Mouse (Mus musculus): ENCODE results near the gene Man2a2. TPM values are rescaled to one million over a fixed set of nuclear protein-coding genes. Genes with fewer than 3 reads are reported as not detected.

Gene Man2a2
- polyA plus RNA-seq, 1 experiment from 2014 or later, result 16.6 TPM

GRCm38 (mm10) chr7:80373850-80374249, 2.7 kb upstream of the Man2a2 start:
- no peak overlapping the region for H3K27ac ChIP-seq (ENCODE audit: low read length)
- peaks cover 19% of the 10 kb centered on the region for H3K4me1 ChIP-seq (ENCODE audit: insufficient read depth, low read length)
- H3K9me3 ChIP-seq (ENCODE audit: low read length), result no peaks in the 10 kb centered on the region
- WGBS, result 85% methylated on average over 12 of the region's 12 CpGs
- H3K27me3 ChIP-seq (ENCODE audit: insufficient read depth, low read length), result no peaks in the 10 kb centered on the region
- H3K4me2 ChIP-seq (replicated peaks; ENCODE audit: low read depth, low read length), result no peak overlapping the region
- ATAC-seq (ENCODE audit: low FRiP score, low TSS enrichment), result no peak
- H3K4me3 ChIP-seq (ENCODE audit: low read length), result no peak overlapping the region
- 0 out of 2 replicates have a peak, but pooled peaks cover 3% of the 10 kb centered on the region for H3K36me3 ChIP-seq (ENCODE audit: insufficient read depth, low read length)
- no peak overlapping the region for H3K9ac ChIP-seq (replicated peaks; ENCODE audit: low read length)

GRCm38 (mm10) chr7:80373352-80373751, 2.2 kb upstream of the Man2a2 start:
- H3K9ac ChIP-seq (replicated peaks; ENCODE audit: low read length), result no peak overlapping the region
- no peaks in the 10 kb centered on the region for H3K36me3 ChIP-seq (ENCODE audit: insufficient read depth, low read length)
- H3K4me3 ChIP-seq (ENCODE audit: low read length), result no peak overlapping the region
- no peaks in the 10 kb centered on the region for H3K9me3 ChIP-seq (ENCODE audit: low read length)
- H3K27me3 ChIP-seq (ENCODE audit: insufficient read depth, low read length), result no peaks in the 10 kb centered on the region
- no peak overlapping the region for H3K27ac ChIP-seq (ENCODE audit: low read length)
- no peak overlapping the region for H3K4me2 ChIP-seq (replicated peaks; ENCODE audit: low read depth, low read length)
- peaks cover 24% of the 10 kb centered on the region for H3K4me1 ChIP-seq (ENCODE audit: insufficient read depth, low read length)
- WGBS, result 76% methylated on average over 4 of the region's 4 CpGs
- ATAC-seq (ENCODE audit: low FRiP score, low TSS enrichment), result no peak

DNA sequence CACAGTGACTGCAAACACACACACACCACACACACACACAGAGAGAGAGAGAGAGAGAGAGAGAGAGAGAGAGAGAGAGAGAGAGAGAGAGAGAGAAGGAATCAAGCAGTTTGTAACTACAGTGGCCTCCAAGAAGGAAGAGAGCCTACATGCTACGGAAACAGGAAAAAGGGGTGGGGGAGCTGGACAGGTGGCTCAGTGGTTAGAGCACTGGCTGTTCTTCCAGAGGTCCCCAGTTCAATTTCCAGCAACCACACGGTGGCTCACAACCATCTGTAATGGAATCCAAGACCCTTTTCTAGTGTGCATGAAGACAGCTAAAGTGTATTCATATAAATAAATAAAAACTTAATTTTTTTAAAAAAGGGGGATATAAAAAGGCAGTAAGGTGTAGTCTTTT, 1.5 kb upstream of the Man2a2 start:
- Histone ChIP-seq H3K9me3 (ENCODE audit: low read length) (no peaks in the 10 kb centered on the region), H3K4me3 (ENCODE audit: low read length) (no peak overlapping the region), H3K27ac (ENCODE audit: low read length) (no peak overlapping the region), H3K4me1 (ENCODE audit: insufficient read depth, low read length) (peaks cover 26% of the 10 kb centered on the region), H3K4me2 (replicated peaks; ENCODE audit: low read depth, low read length) (no peak overlapping the region), H3K36me3 (ENCODE audit: insufficient read depth, low read length) (peaks cover 6% of the 10 kb centered on the region; the same call in 1 of the 2 replicates), H3K27me3 (ENCODE audit: insufficient read depth, low read length) (no peaks in the 10 kb centered on the region), H3K9ac (replicated peaks; ENCODE audit: low read length) (no peak overlapping the region)
- WGBS, result 58% methylated on average over 2 of the region's 2 CpGs
- no peak for ATAC-seq (ENCODE audit: low FRiP score, low TSS enrichment)

DNA sequence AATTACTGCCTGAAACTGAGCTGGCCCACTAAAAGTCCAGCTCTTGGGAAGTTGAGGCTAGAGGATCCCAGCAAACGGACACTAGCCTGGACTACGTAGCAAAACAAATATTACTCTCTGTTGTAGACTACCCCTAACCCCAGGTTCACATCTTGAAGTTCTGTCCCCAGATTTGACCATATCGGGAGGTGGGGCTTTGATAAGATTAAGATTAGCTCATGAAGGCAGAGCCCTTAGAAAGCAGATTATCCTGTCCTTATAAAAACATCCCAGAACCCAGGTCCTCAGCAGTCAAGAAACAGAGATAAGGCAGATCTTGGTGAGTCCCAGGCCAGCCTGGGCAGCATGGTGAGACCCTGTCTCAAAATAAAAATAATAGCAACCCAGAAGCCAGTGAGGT, 991 bp upstream of the Man2a2 start:
- Histone ChIP-seq H3K36me3 (ENCODE audit: insufficient read depth, low read length) (peaks cover 9% of the 10 kb centered on the region; the same call in 1 of the 2 replicates), H3K27me3 (ENCODE audit: insufficient read depth, low read length) (no peaks in the 10 kb centered on the region), H3K4me1 (ENCODE audit: insufficient read depth, low read length) (peaks cover 26% of the 10 kb centered on the region), H3K27ac (ENCODE audit: low read length) (no peak overlapping the region), H3K9me3 (ENCODE audit: low read length) (no peaks in the 10 kb centered on the region), H3K4me2 (replicated peaks; ENCODE audit: low read depth, low read length) (no peak overlapping the region), H3K9ac (replicated peaks; ENCODE audit: low read length) (no peak overlapping the region), H3K4me3 (ENCODE audit: low read length) (no peak overlapping the region)
- ATAC-seq (ENCODE audit: low FRiP score, low TSS enrichment), result no peak
- 90% methylated on average over 3 of the region's 3 CpGs for WGBS

DNA sequence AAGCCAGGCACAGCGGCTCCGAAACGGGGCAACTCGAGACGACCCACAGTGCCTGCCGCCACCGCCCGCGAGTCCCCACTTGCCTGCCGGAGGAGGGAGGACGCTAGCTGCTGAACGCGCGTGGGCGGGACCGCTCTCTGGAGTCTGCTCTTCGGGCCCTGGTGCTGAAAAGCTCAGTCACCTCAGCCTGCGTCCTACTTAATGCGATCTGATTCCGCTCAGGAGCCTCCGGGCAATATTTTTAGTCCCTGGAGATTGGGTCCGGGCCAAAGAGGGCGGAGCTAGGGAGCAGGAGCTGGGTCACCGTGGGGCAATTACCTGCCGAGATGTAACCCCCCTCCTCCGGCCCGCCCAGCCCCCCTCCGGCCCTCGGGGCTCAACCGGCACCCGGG, 530 bp downstream of the Man2a2 start:
- H3K4me2 ChIP-seq (replicated peaks; ENCODE audit: low read depth, low read length), result peak overlapping the region; percentile 75
- WGBS, result 0% methylated on average over 31 of the region's 31 CpGs
- ATAC-seq (ENCODE audit: low FRiP score, low TSS enrichment), result peak; percentile 47

GRCm38 (mm10) chr7:80369967-80370431, 1.2 kb downstream of the Man2a2 start:
- Histone ChIP-seq H3K9me3 (ENCODE audit: low read length) (no peaks in the 10 kb centered on the region), H3K9ac (replicated peaks; ENCODE audit: low read length) (peak overlapping the region; percentile 87), H3K27ac (ENCODE audit: low read length) (peak overlapping the region; percentile 87), H3K27me3 (ENCODE audit: insufficient read depth, low read length) (no peaks in the 10 kb centered on the region), H3K4me3 (ENCODE audit: low read length) (peak overlapping the region; percentile 80), H3K4me1 (ENCODE audit: insufficient read depth, low read length) (peaks cover 26% of the 10 kb centered on the region), H3K36me3 (ENCODE audit: insufficient read depth, low read length) (peaks cover 25% of the 10 kb centered on the region; the same call in 1 of the 2 replicates), H3K4me2 (replicated peaks; ENCODE audit: low read depth, low read length) (peak overlapping the region; percentile 75)
- ATAC-seq (ENCODE audit: low FRiP score, low TSS enrichment), result peak; percentile 18; the same call in 1 of the 2 replicates
- 28% methylated on average over 4 of the region's 4 CpGs for WGBS

More for the DNA sequence above, 530 bp downstream of the Man2a2 start:
- Histone ChIP-seq H3K27me3 (ENCODE audit: insufficient read depth, low read length) (no peaks in the 10 kb centered on the region), H3K36me3 (ENCODE audit: insufficient read depth, low read length) (peaks cover 24% of the 10 kb centered on the region; the same call in 1 of the 2 replicates), H3K9ac (replicated peaks; ENCODE audit: low read length) (peak overlapping the region; percentile 87), H3K27ac (ENCODE audit: low read length) (peak overlapping the region; percentile 87), H3K4me3 (ENCODE audit: low read length) (peak overlapping the region; percentile 80), H3K9me3 (ENCODE audit: low read length) (no peaks in the 10 kb centered on the region), H3K4me1 (ENCODE audit: insufficient read depth, low read length) (peaks cover 26% of the 10 kb centered on the region)

GRCm38 (mm10) chr7:80369461-80369860, 1.7 kb downstream of the Man2a2 start:
- 55% methylated on average over 5 of the region's 5 CpGs for WGBS

DNA sequence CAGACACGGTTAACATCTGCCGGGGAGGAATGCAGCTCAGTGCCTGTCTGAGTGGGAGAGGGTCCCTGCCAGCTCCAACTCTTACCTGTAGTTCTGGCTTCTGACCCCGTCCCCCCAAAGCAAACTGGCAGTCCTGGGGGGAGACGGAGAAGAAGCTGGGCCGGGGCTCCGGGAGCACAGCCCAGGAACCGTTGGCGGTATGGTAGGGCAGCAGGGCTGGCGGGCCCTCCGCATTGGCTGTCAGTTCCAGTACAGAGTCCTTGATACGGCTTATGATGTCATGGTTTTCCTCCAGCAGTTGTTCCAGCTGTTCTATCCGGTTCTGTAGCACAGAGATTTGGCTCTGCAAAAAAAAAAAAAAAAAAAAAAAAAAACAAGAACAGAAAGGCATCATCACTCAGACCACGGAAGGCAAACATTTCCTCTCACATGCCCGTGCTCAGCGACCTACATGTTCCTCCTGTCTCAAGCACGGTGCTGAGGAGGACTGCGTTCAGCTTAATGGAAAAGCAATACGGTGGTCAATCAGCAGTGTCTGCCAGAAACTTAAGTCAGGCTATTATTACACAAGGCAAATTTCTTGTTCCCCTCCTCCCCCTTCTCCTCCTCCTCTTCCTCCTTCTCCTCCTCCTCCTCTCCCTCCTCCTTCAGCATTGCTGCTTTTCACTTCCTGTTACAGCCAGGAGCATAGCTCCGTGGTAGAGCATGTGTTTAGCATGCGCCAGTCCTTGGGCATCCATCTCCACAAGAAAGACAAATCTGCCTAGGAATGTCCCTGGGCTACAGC, 2.3 kb downstream of the Man2a2 start:
- no peak for ATAC-seq (ENCODE audit: low FRiP score, low TSS enrichment)
- peaks cover 33% of the 10 kb centered on the region for H3K36me3 ChIP-seq (ENCODE audit: insufficient read depth, low read length)
- peaks cover 26% of the 10 kb centered on the region for H3K4me1 ChIP-seq (ENCODE audit: insufficient read depth, low read length)
- 63% methylated on average over 20 of the region's 20 CpGs for WGBS
- no peaks in the 10 kb centered on the region for H3K9me3 ChIP-seq (ENCODE audit: low read length)
- H3K27ac ChIP-seq (ENCODE audit: low read length), result no peak overlapping the region
- H3K9ac ChIP-seq (replicated peaks; ENCODE audit: low read length), result no peak overlapping the region
- H3K27me3 ChIP-seq (ENCODE audit: insufficient read depth, low read length), result no peaks in the 10 kb centered on the region
- peak overlapping the region; percentile 75; the same call in 1 of the 2 replicates for H3K4me2 ChIP-seq (replicated peaks; ENCODE audit: low read depth, low read length)
- no peak overlapping the region for H3K4me3 ChIP-seq (ENCODE audit: low read length)

More at GRCm38 (mm10) chr7:80369461-80369860, 1.7 kb downstream of the Man2a2 start:
- Histone ChIP-seq H3K27me3 (ENCODE audit: insufficient read depth, low read length) (no peaks in the 10 kb centered on the region), H3K4me2 (replicated peaks; ENCODE audit: low read depth, low read length) (peak overlapping the region; percentile 75), H3K4me3 (ENCODE audit: low read length) (peak overlapping the region; percentile 80; the same call in 1 of the 2 replicates), H3K4me1 (ENCODE audit: insufficient read depth, low read length) (peaks cover 26% of the 10 kb centered on the region), H3K9ac (replicated peaks; ENCODE audit: low read length) (no peak overlapping the region), H3K36me3 (ENCODE audit: insufficient read depth, low read length) (peaks cover 28% of the 10 kb centered on the region), H3K27ac (ENCODE audit: low read length) (0 out of 2 replicates have a peak overlapping the region, but pooled peaks have one; percentile 27), H3K9me3 (ENCODE audit: low read length) (no peaks in the 10 kb centered on the region)
- ATAC-seq (ENCODE audit: low FRiP score, low TSS enrichment), result no peak

DNA sequence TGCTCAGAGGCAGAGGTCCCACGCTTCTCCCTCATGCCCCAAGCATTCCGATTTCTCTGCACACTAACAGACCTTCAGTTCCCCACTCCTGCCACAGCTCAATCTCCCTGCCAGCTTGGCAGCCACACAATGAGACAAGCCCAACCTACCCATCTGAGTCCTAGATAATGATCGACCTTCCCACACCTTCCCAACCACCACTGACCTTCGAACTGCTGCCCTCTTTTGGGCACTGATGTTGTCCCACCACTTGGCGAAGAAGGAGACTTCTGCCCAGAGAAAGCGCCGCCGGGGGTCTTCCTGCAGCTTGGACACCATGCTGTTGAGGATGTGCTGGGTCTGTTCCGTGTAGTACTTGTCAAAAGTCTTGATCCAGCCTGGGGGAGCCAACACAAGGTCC, 3.2 kb downstream of the Man2a2 start:
- Histone ChIP-seq H3K4me2 (replicated peaks; ENCODE audit: low read depth, low read length) (no peak overlapping the region), H3K36me3 (ENCODE audit: insufficient read depth, low read length) (peaks cover 41% of the 10 kb centered on the region), H3K4me1 (ENCODE audit: insufficient read depth, low read length) (peaks cover 26% of the 10 kb centered on the region), H3K9ac (replicated peaks; ENCODE audit: low read length) (no peak overlapping the region), H3K27ac (ENCODE audit: low read length) (no peak overlapping the region), H3K4me3 (ENCODE audit: low read length) (no peak overlapping the region), H3K9me3 (ENCODE audit: low read length) (no peaks in the 10 kb centered on the region), H3K27me3 (ENCODE audit: insufficient read depth, low read length) (no peaks in the 10 kb centered on the region)
- ATAC-seq (ENCODE audit: low FRiP score, low TSS enrichment), result no peak
- WGBS, result 90% methylated on average over 9 of the region's 9 CpGs

GRCm38 (mm10) chr7:80367232-80367631, 3.9 kb downstream of the Man2a2 start:
- Histone ChIP-seq H3K4me1 (ENCODE audit: insufficient read depth, low read length) (peaks cover 26% of the 10 kb centered on the region), H3K36me3 (ENCODE audit: insufficient read depth, low read length) (peaks cover 49% of the 10 kb centered on the region), H3K27ac (ENCODE audit: low read length) (no peak overlapping the region), H3K4me2 (replicated peaks; ENCODE audit: low read depth, low read length) (no peak overlapping the region), H3K9ac (replicated peaks; ENCODE audit: low read length) (no peak overlapping the region), H3K4me3 (ENCODE audit: low read length) (no peak overlapping the region), H3K9me3 (ENCODE audit: low read length) (no peaks in the 10 kb centered on the region), H3K27me3 (ENCODE audit: insufficient read depth, low read length) (no peaks in the 10 kb centered on the region)
- WGBS, result 96% methylated on average over 7 of the region's 7 CpGs
- no peak for ATAC-seq (ENCODE audit: low FRiP score, low TSS enrichment)

Data from kidney, embryonic 16.5 days (tissue).